Mouse (Mus musculus) left cerebral cortex, postnatal 14 days (tissue): ENCODE measurements around the gene Cgnl1. TPM values are rescaled to one million over a fixed set of nuclear protein-coding genes. Genes with fewer than 3 reads are reported as not detected.

Source experiments
- DNase-seq, 2 experiments: peaks; one replicate each; pipeline ENCODE4 v3.0.0; 2021 to 2022; ENCODE audit warnings: low spot score in 2 of 2, mixed read lengths in 1 of 2
- intact Hi-C: fragments of 180-260 bp; cut with DNase I; formaldehyde crosslinking; loops from one replicate; pipeline ENCODE4 v1.15.1; 2025
- total RNA-seq, 2 experiments: library from RNA; stranded (reverse); gene quantifications; 2 replicates each; pipeline ENCODE4 v1.2.3; 2021

The Cgnl1 gene
- total RNA-seq, 2 experiments from 2014 or later: 12.1 to 12.8 TPM

DNA sequence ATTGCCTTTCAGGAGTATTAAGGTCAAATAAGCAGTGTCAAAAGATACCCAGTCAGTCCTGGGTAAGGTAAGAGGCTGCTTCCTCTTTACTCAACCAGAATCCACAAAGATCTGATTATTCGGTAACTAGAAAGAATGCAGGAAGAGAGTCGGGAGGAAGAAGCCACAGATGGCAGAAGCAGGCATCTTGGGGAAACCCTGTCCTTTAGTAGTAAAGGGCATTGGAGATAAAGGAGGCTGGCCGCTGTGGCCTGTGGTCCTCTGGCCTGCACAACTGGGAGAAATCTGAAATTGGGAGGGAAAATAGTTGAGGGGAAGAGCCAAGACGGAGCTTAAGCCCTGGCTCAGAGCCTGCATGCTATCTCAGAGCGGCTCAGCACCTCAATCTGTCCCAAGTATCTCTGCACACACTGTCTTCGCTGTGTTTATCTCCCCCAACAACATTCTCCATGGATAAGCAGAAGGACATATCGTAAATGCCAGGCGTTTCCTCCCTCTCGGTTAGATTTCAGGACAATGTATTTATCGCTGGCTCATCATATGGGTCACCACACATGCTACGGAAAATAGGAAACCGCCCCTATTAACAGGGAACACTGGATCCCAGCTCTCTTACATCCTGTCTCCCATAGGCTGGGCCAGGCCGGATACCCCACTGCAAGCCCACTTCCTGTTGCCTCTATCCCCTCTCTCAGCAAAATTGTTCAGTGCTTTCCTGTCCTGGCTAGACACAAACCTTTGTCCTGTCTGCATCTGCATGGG is 164.9 kb downstream of the Cgnl1 start:
- DNase-seq: no peak
- intact Hi-C loops: no loop called here

DNA sequence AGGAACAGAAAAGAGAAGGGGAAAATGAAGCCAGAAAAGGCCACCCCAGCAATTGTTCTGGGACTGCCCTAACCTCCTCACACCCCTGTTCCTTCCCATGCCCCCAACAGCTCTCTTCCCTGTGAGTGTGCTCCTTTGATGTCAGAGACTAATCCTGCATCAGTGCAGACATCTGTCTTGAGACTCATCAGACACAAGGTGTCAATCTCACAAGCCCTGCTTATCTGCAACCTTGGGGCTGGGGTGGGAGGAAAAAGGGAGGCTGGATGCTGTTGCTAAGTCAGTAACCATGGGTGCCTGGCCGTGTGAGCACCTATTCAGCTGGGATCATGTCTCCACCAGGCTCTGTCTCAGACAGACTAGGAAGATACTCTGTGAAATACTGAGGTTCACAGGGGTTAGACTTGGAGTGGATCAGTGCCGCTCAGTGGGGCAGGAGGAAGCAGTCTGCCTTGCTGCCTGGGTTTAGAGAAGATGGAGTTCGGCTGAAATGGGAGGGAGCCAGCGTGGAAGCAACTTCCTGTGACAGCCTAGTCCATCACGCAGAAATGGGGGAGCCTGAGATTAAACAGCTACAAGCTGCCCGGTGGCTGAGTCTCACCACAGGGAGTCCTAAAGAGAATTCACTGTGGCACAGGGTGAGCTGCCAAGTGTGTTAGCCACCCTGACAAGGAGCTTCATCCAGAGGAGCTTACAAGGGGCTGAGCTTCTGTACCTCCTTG is 166.3 kb downstream of the Cgnl1 start:
- DNase-seq: no peak
- intact Hi-C loops: no loop called here

GRCm38 (mm10) chr9:71599861-71600260 is 171.5 kb downstream of the Cgnl1 start:
- intact Hi-C loops: no loop called here
- no peak for DNase-seq

GRCm38 (mm10) chr9:71596888-71597287 is 174.5 kb downstream of the Cgnl1 start:
- DNase-seq: no peak
- intact Hi-C loops: no loop called here

GRCm38 (mm10) chr9:71592577-71593285 is 178.7 kb downstream of the Cgnl1 start:
- DNase-seq: no peak
- intact Hi-C loops: no loop called here

GRCm38 (mm10) chr9:71591938-71592548 is 179.4 kb downstream of the Cgnl1 start, which contains the start of gene Myzap:
Gene Myzap, minus strand, starts transcription at chr9:71592360.
- peak; percentile 49 for DNase-seq
- intact Hi-C loops: no loop called here

GRCm38 (mm10) chr9:71591106-71591505 is 180.3 kb downstream of the Cgnl1 start:
- no peak for DNase-seq
- intact Hi-C loops: no loop called here

GRCm38 (mm10) chr9:71589771-71590170 is 181.6 kb downstream of the Cgnl1 start:
- intact Hi-C loops: no loop called here
- DNase-seq: no peak

- no peak for DNase-seq
- intact Hi-C loops: no loop called here
These were observed 182.3 kb downstream of the Cgnl1 start for GRCm38 (mm10) chr9:71588930-71589592.

GRCm38 (mm10) chr9:71586408-71586807 is 185.0 kb downstream of the Cgnl1 start:
- intact Hi-C loops: no loop called here
- DNase-seq: no peak

GRCm38 (mm10) chr9:71582771-71583170 is 188.6 kb downstream of the Cgnl1 start:
- intact Hi-C loops: no loop called here
- no peak for DNase-seq

GRCm38 (mm10) chr9:71578896-71579564 is 192.4 kb downstream of the Cgnl1 start:
- peak; percentile 30 to 52 for DNase-seq
- intact Hi-C loops: no loop called here

Other genes starting within 250 kb of the Cgnl1 start
- 1 to 10 TPM; 1.7 TPM for gene Myzap, start 179.2 kb downstream of the Cgnl1 start, total RNA-seq